Comparison of ENCODE assay signal across 13 mouse cellular contexts in the genomic region with DNA sequence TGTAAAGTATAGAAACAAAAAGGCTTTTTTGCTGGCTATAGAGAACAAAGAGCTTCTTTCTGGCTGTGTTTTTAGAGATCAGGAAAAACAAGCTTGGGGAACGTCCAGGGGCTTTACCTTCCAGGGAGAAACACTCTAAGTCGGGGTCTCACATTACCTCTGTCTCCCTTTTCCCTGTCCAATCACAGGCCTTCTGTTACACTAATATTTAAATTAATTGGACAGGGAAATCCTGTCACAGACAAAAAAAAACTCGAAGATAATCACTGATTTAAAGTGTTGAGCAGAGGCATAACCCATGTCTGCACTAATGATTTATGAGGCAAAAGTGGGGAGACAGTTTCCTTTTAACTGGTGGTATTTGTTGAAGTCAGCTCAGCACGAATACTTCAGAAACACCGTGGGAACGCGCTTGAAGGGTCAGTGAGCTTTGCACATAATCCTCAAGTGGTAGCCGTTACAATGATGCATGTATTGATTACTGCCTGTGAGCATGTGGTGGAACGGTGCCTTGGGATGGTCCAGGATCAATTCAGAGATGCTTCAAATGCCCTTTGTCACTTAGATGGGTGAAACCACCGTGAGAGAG. TPM values are rescaled to one million over a fixed set of nuclear protein-coding genes. Genes with fewer than 3 reads are reported as not detected.
DNase-seq lines count a peak whose midpoint lies in the region; ATAC-seq lines count a peak whose summit lies in the region.
"Had no signal": no experiment of that assay in that cellular context is flagged by ENCODE, and none has a peak within 500 bp of the region (broad histone marks: within the 10 kb centered on the region; RNA-seq: fewer than 3 reads in every experiment).

No protein-coding gene starts in this region.

- H3K27ac ChIP-seq in hindbrain, embryonic 15.5 days (replicated peaks): no peak overlapping the region
- H3K27ac ChIP-seq in hindbrain, embryonic 13.5 days: no peak overlapping the region
- H3K27ac ChIP-seq in limb, embryonic 13.5 days: no peak overlapping the region
- H3K27ac ChIP-seq: liver, embryonic 15.5 days had no signal

- peaks cover 11% of the 10 kb centered on the region; the same call in 1 of the 2 replicates for H3K4me1 ChIP-seq in hindbrain, embryonic 15.5 days (replicated peaks)
- peaks cover 7% of the 10 kb centered on the region for H3K4me1 ChIP-seq in hindbrain, embryonic 13.5 days (replicated peaks)
- peaks cover 19% of the 10 kb centered on the region for H3K4me1 ChIP-seq in limb, embryonic 13.5 days
- H3K4me1 ChIP-seq: liver, embryonic 15.5 days; megakaryocyte, embryonic 14.5 days had no signal

- no peaks in the 10 kb centered on the region for H3K9me3 ChIP-seq in hindbrain, embryonic 15.5 days
- no peaks in the 10 kb centered on the region for H3K9me3 ChIP-seq in hindbrain, embryonic 13.5 days
- no peaks in the 10 kb centered on the region for H3K9me3 ChIP-seq in limb, embryonic 13.5 days
- H3K9me3 ChIP-seq: liver, embryonic 15.5 days had no signal

- DNase-seq in embryo, embryonic 10 days (ENCODE audit: low spot score): peak; percentile 63
- DNase-seq in embryo, embryonic 10.5 days (ENCODE audit: low spot score): peak; percentile 61
- DNase-seq in adrenal gland, postnatal 10 days: no peak
- no peak for DNase-seq in cerebellum, postnatal 36 days
- no peak for DNase-seq in gastrocnemius, postnatal 25 days
- DNase-seq: cerebellum, postnatal 25 days had no signal

- no peaks in the 10 kb centered on the region for H3K36me3 ChIP-seq in hindbrain, embryonic 15.5 days
- H3K36me3 ChIP-seq in hindbrain, embryonic 13.5 days: no peaks in the 10 kb centered on the region
- no peaks in the 10 kb centered on the region for H3K36me3 ChIP-seq in limb, embryonic 13.5 days
- H3K36me3 ChIP-seq: liver, embryonic 15.5 days had no signal

- H3K4me3 ChIP-seq in hindbrain, embryonic 15.5 days: no peak overlapping the region
- H3K4me3 ChIP-seq in hindbrain, embryonic 13.5 days: no peak overlapping the region
- peak overlapping the region; percentile 19; the same call in 1 of the 2 replicates for H3K4me3 ChIP-seq in limb, embryonic 13.5 days
- H3K4me3 ChIP-seq: liver, embryonic 15.5 days; megakaryocyte, embryonic 14.5 days had no signal

- no peak overlapping the region for H3K9ac ChIP-seq in hindbrain, embryonic 15.5 days
- no peak overlapping the region for H3K9ac ChIP-seq in hindbrain, embryonic 13.5 days
- H3K9ac ChIP-seq in limb, embryonic 13.5 days: no peak overlapping the region
- H3K9ac ChIP-seq: liver, embryonic 15.5 days had no signal

- H3K27me3 ChIP-seq in hindbrain, embryonic 15.5 days: no peaks in the 10 kb centered on the region
- H3K27me3 ChIP-seq in hindbrain, embryonic 13.5 days: no peaks in the 10 kb centered on the region
- H3K27me3 ChIP-seq in limb, embryonic 13.5 days: no peaks in the 10 kb centered on the region
- H3K27me3 ChIP-seq: liver, embryonic 15.5 days had no signal

- 0 out of 2 replicates have a peak, but pooled peaks have one; percentile 11 for ATAC-seq in hindbrain, embryonic 15.5 days (ENCODE audit: low FRiP score, low read depth)
- ATAC-seq in hindbrain, embryonic 13.5 days (ENCODE audit: low FRiP score): no peak
- ATAC-seq in limb, embryonic 13.5 days (ENCODE audit: low FRiP score, low read depth): peak; percentile 31; the same call in 1 of the 2 replicates

- 38% methylated on average over 10 of the region's 10 CpGs for WGBS in hindbrain, embryonic 15.5 days
- 26% methylated on average over 10 of the region's 10 CpGs for WGBS in hindbrain, embryonic 13.5 days
- WGBS in limb, embryonic 13.5 days: 17% methylated on average over 10 of the region's 10 CpGs

- no peak overlapping the region for H3K4me2 ChIP-seq in hindbrain, embryonic 15.5 days
- H3K4me2 ChIP-seq in hindbrain, embryonic 13.5 days: no peak overlapping the region
- H3K4me2 ChIP-seq in limb, embryonic 13.5 days (replicated peaks): peak overlapping the region; percentile 48
- H3K4me2 ChIP-seq: liver, embryonic 15.5 days had no signal

RNA-seq across cellular contexts. Expression of a gene that starts 42.7 kb away (rescaled TPM):
- polyA plus RNA-seq in hindbrain, embryonic 15.5 days (2015; fragmentation: Nextera tagmentation; extraction: Ambion mirVana): not detected in 2 replicates
- polyA plus RNA-seq in hindbrain, embryonic 13.5 days (2015; fragmentation: Nextera tagmentation; extraction: Ambion mirVana): 0.13 TPM in 1 of 2 replicates, not detected in the other
- 0.15 TPM in 1 of 2 replicates, not detected in the other for polyA plus RNA-seq in limb, embryonic 13.5 days (2015; fragmentation: Nextera tagmentation; extraction: Ambion mirVana)
- total RNA-seq in adrenal gland, postnatal 10 days (2021): not detected
- not detected for total RNA-seq in gastrocnemius, postnatal 25 days (2021)
- total RNA-seq: hematopoietic stem cell, adult 5-6 weeks; layer of hippocampus, postnatal 25 days had no signal
- polyA plus RNA-seq: liver, embryonic 15.5 days had no signal

Comparison
In these comparisons a context has a peak if more than half of its experiments do, and no peak if none do; other contexts are left out.
1. DNase-seq: peak in embryo, embryonic 10 days (single experiment) and embryo, embryonic 10.5 days (single experiment); none in adrenal gland, postnatal 10 days (single experiment), cerebellum, postnatal 36 days (0 of 2) and gastrocnemius, postnatal 25 days (single experiment).